Comparison of ENCODE assay signal across 8 mouse cellular contexts in genomic region chr6:48626984-48627383, GRCm38 (mm10). TPM values are rescaled to one million over a fixed set of nuclear protein-coding genes. Genes with fewer than 3 reads are reported as not detected.
A peak's percentile ranks its signal among the peaks of the same experiment; 100 is the strongest.
DNase-seq lines count a peak whose midpoint lies in the region; ATAC-seq and TF ChIP-seq lines count a peak whose summit lies in the region.

No protein-coding gene starts in this region.

- no peak for TF ChIP-seq EP300 in ES-Bruce4 (IDR thresholded peaks at IDR 0.05; ENCODE audit: insufficient read depth, low read depth, low read length)
- TF ChIP-seq EP300 in liver, embryonic 14.5 days (IDR thresholded peaks at IDR 0.05; ENCODE audit: low read depth) = no peak

- no peaks in the 10 kb centered on the region for H3K9me3 ChIP-seq in ES-Bruce4 (replicated peaks; ENCODE audit: control insufficient read depth, insufficient read depth, low read length, poor library complexity, severe bottlenecking)
- no peaks in the 10 kb centered on the region for H3K9me3 ChIP-seq in forebrain, embryonic 14.5 days (replicated peaks; ENCODE audit: control insufficient read depth, low read length)
- H3K9me3 ChIP-seq in liver, embryonic 14.5 days (ENCODE audit: control insufficient read depth, low read length) = no peaks in the 10 kb centered on the region

- H3K36me3 ChIP-seq in ES-Bruce4 (ENCODE audit: control insufficient read depth, insufficient read depth, low read length, poor library complexity, severe bottlenecking) = no peaks in the 10 kb centered on the region
- 0 out of 2 replicates have a peak, but pooled peaks cover under 1% of the 10 kb centered on the region for H3K36me3 ChIP-seq in forebrain, embryonic 14.5 days (ENCODE audit: control insufficient read depth, insufficient read depth, low read length)
- H3K36me3 ChIP-seq in liver, embryonic 14.5 days (replicated peaks; ENCODE audit: control insufficient read depth, insufficient read depth, low read depth) = no peaks in the 10 kb centered on the region

- WGBS in forebrain, embryonic 14.5 days = 0% methylated on average over 32 of the region's 32 CpGs
- WGBS in liver, embryonic 14.5 days (ENCODE audit: insufficient replicate concordance) = under 1% methylated on average over 32 of the region's 32 CpGs
- under 1% methylated on average over 32 of the region's 32 CpGs for WGBS in olfactory bulb, adult 2 months

- peak; percentile 32 for DNase-seq in c-Kit-positive CD71-negative TER-119-negative erythroid progenitor cells, embryonic 14.5 days (ENCODE audit: low read depth)
- peak; percentile 60 for DNase-seq in forebrain, embryonic 14.5 days (ENCODE audit: low spot score)
- peak; percentile 52 to 60 for DNase-seq in heart, postnatal 10 days
- peak; percentile 81 to 94 for DNase-seq in kidney, postnatal 25 days
- no peak for DNase-seq in liver, embryonic 14.5 days (ENCODE audit: low read depth in 3 of 3, low spot score in 3 of 3)
- DNase-seq in c-Kit-positive CD71-positive TER-119-positive erythroid progenitor cells, embryonic 14.5 days (ENCODE audit: low spot score) = no peak

- peak overlapping the region; percentile 44 for H3K4me3 ChIP-seq in ES-Bruce4 (ENCODE audit: low read depth, low read length)
- peak overlapping the region; percentile 44 for H3K4me3 ChIP-seq in forebrain, embryonic 14.5 days (ENCODE audit: low read depth, low read length)
- H3K4me3 ChIP-seq in liver, embryonic 14.5 days (ENCODE audit: insufficient read depth in 1 of 2, low read depth in 2 of 2, low read length in 2 of 2) = peak overlapping the region; percentile 32 to 44
- H3K4me3 ChIP-seq in olfactory bulb, adult 2 months (ENCODE audit: insufficient read depth, low read depth, low read length) = peak overlapping the region; percentile 67

- H3K9ac ChIP-seq in ES-Bruce4 (ENCODE audit: low read depth, poor library complexity, severe bottlenecking) = peak overlapping the region; percentile 32
- H3K9ac ChIP-seq in forebrain, embryonic 14.5 days (ENCODE audit: low read length) = peak overlapping the region; percentile 55
- no peak overlapping the region for H3K9ac ChIP-seq in liver, embryonic 14.5 days (replicated peaks)

- H3K4me1 ChIP-seq in ES-Bruce4 (ENCODE audit: control insufficient read depth, insufficient read depth, low read length) = no peaks in the 10 kb centered on the region
- peaks cover 5% of the 10 kb centered on the region; the same call in 1 of the 2 replicates for H3K4me1 ChIP-seq in forebrain, embryonic 14.5 days (ENCODE audit: control insufficient read depth, insufficient read depth, low read length)
- no peaks in the 10 kb centered on the region for H3K4me1 ChIP-seq in liver, embryonic 14.5 days (replicated peaks; ENCODE audit: control insufficient read depth in 2 of 2, insufficient read depth in 2 of 2, low read length in 1 of 2)
- peaks cover 22% of the 10 kb centered on the region for H3K4me1 ChIP-seq in olfactory bulb, adult 2 months (ENCODE audit: control insufficient read depth, insufficient read depth, low read length)

- no peak overlapping the region for H3K27ac ChIP-seq in ES-Bruce4 (ENCODE audit: insufficient read depth, low read length)
- H3K27ac ChIP-seq in forebrain, embryonic 14.5 days (ENCODE audit: low read depth, low read length) = no peak overlapping the region
- no peak overlapping the region for H3K27ac ChIP-seq in liver, embryonic 14.5 days
- H3K27ac ChIP-seq in olfactory bulb, adult 2 months (ENCODE audit: insufficient read depth, low read depth, low read length) = peak overlapping the region; percentile 22

- 0 out of 2 replicates have a peak, but pooled peaks have one; percentile 37 for ATAC-seq in forebrain, embryonic 14.5 days
- no peak for ATAC-seq in liver, embryonic 14.5 days (ENCODE audit: insufficient read depth)

- peak overlapping the region; percentile 73 for H3K4me2 ChIP-seq in forebrain, embryonic 14.5 days (ENCODE audit: low read length)
- H3K4me2 ChIP-seq in liver, embryonic 14.5 days (ENCODE audit: low read depth) = peak overlapping the region; percentile 64

- intact Hi-C loops in heart, postnatal 10 days (cut with DNase I) = loop anchor here (2.0 kb wide), 1 partner anchor 24 kb away; the partner anchor contains the start of gene Zfp775

- no peak for TF ChIP-seq POLR2A in ES-Bruce4 (IDR thresholded peaks at IDR 0.05; ENCODE audit: insufficient read depth, low read length)
- no peak for TF ChIP-seq POLR2A in olfactory bulb, adult 2 months (IDR thresholded peaks at IDR 0.05; ENCODE audit: insufficient read depth, low read depth, low read length)

- no peaks in the 10 kb centered on the region; the same call in none of the 2 replicates for H3K27me3 ChIP-seq in ES-Bruce4 (ENCODE audit: control insufficient read depth, insufficient read depth, low read length, poor library complexity, severe bottlenecking)
- peaks cover 17% of the 10 kb centered on the region for H3K27me3 ChIP-seq in forebrain, embryonic 14.5 days (replicated peaks; ENCODE audit: control insufficient read depth, insufficient read depth, low read length)
- peaks cover 10% of the 10 kb centered on the region for H3K27me3 ChIP-seq in liver, embryonic 14.5 days (ENCODE audit: control insufficient read depth, insufficient read depth, low read length)

- peak; percentile 21 for TF ChIP-seq CTCF in ES-Bruce4 (IDR thresholded peaks at IDR 0.05; ENCODE audit: low read depth, low read length)
- peak; percentile 15; the same call in 1 of the 2 replicates for TF ChIP-seq CTCF in liver, embryonic 14.5 days (IDR thresholded peaks at IDR 0.05; ENCODE audit: low read depth)
- TF ChIP-seq CTCF in olfactory bulb, adult 2 months (IDR thresholded peaks at IDR 0.05; ENCODE audit: insufficient read depth, low read depth, low read length) = no peak

RNA-seq across cellular contexts. Expression of gene AI854703, which starts 0.4 kb away (rescaled TPM):
- 0.29 and 0.36 TPM in 2 replicates for polyA plus RNA-seq in ES-Bruce4 (2011; ENCODE audit: insufficient read depth, insufficient read length, low read depth, missing spikeins)
- 8.2 and 9.7 TPM in 2 replicates for polyA plus RNA-seq in forebrain, embryonic 14.5 days (2014; fragmentation: Nextera tagmentation; extraction: Ambion mirVana)
- total RNA-seq in heart, postnatal 10 days (2021) = under 1 TPM; 0.50 to 0.89 TPM
- polyA plus RNA-seq in liver, embryonic 14.5 days (2012; rRNA removed) = 0.31 and 0.34 TPM in 2 replicates
- 0.06 and 0.27 TPM in 2 replicates for polyA plus RNA-seq in liver, embryonic 14.5 days (2014; fragmentation: Nextera tagmentation; extraction: Ambion mirVana)
- polyA plus RNA-seq in olfactory bulb, adult 2 months (2012; ENCODE audit: insufficient read depth, insufficient read length, low replicate concordance, missing spikeins) = not detected in 2 replicates

RNA-seq across cellular contexts. Expression of gene Gimap8, which starts 20.1 kb away (rescaled TPM):
- polyA plus RNA-seq in ES-Bruce4 (2011; ENCODE audit: insufficient read depth, insufficient read length, low read depth, missing spikeins) = 0.31 TPM in 1 of 2 replicates, not detected in the other
- polyA plus RNA-seq in forebrain, embryonic 14.5 days (2014; fragmentation: Nextera tagmentation; extraction: Ambion mirVana) = 0.15 and 0.17 TPM in 2 replicates
- 10 to 100 TPM; 11.0 to 14.0 TPM for total RNA-seq in heart, postnatal 10 days (2021)
- polyA plus RNA-seq in liver, embryonic 14.5 days (2012; rRNA removed) = 0.90 and 1.3 TPM in 2 replicates
- polyA plus RNA-seq in liver, embryonic 14.5 days (2014; fragmentation: Nextera tagmentation; extraction: Ambion mirVana) = 0.17 and 0.18 TPM in 2 replicates
- not detected in 2 replicates for polyA plus RNA-seq in olfactory bulb, adult 2 months (2012; ENCODE audit: insufficient read depth, insufficient read length, low replicate concordance, missing spikeins)

RNA-seq across cellular contexts. Expression of gene Zfp775, which starts 25.1 kb away (rescaled TPM):
- polyA plus RNA-seq in ES-Bruce4 (2011; ENCODE audit: insufficient read depth, insufficient read length, low read depth, missing spikeins) = 3.2 and 6.0 TPM in 2 replicates
- 16.7 and 17.4 TPM in 2 replicates for polyA plus RNA-seq in forebrain, embryonic 14.5 days (2014; fragmentation: Nextera tagmentation; extraction: Ambion mirVana)
- total RNA-seq in heart, postnatal 10 days (2021) = 1 to 10 TPM; 5.8 to 5.9 TPM
- 1.0 TPM in 2 replicates for polyA plus RNA-seq in liver, embryonic 14.5 days (2012; rRNA removed)
- polyA plus RNA-seq in liver, embryonic 14.5 days (2014; fragmentation: Nextera tagmentation; extraction: Ambion mirVana) = 1.4 and 1.7 TPM in 2 replicates
- polyA plus RNA-seq in olfactory bulb, adult 2 months (2012; ENCODE audit: insufficient read depth, insufficient read length, low replicate concordance, missing spikeins) = not detected in 2 replicates

RNA-seq across cellular contexts. Expression of gene Gm44965, which starts 33.2 kb away (rescaled TPM):
- not detected in 2 replicates for polyA plus RNA-seq in ES-Bruce4 (2011; ENCODE audit: insufficient read depth, insufficient read length, low read depth, missing spikeins)
- not detected in 2 replicates for polyA plus RNA-seq in forebrain, embryonic 14.5 days (2014; fragmentation: Nextera tagmentation; extraction: Ambion mirVana)
- total RNA-seq in heart, postnatal 10 days (2021) = 1 to 10 TPM in 1 of 2 experiments, not detected in 1; 5.4 TPM
- polyA plus RNA-seq in liver, embryonic 14.5 days (2012; rRNA removed) = not detected in 2 replicates
- polyA plus RNA-seq in liver, embryonic 14.5 days (2014; fragmentation: Nextera tagmentation; extraction: Ambion mirVana) = not detected in 2 replicates
- not detected in 2 replicates for polyA plus RNA-seq in olfactory bulb, adult 2 months (2012; ENCODE audit: insufficient read depth, insufficient read length, low replicate concordance, missing spikeins)

RNA-seq across cellular contexts. Expression of gene Repin1, which starts 33.3 kb away (rescaled TPM):
- polyA plus RNA-seq in ES-Bruce4 (2011; ENCODE audit: insufficient read depth, insufficient read length, low read depth, missing spikeins) = 12.5 and 13.3 TPM in 2 replicates
- polyA plus RNA-seq in forebrain, embryonic 14.5 days (2014; fragmentation: Nextera tagmentation; extraction: Ambion mirVana) = 27.3 and 34.3 TPM in 2 replicates
- total RNA-seq in heart, postnatal 10 days (2021) = 10 to 100 TPM; 24.3 to 27.7 TPM
- polyA plus RNA-seq in liver, embryonic 14.5 days (2012; rRNA removed) = 7.1 and 7.3 TPM in 2 replicates
- polyA plus RNA-seq in liver, embryonic 14.5 days (2014; fragmentation: Nextera tagmentation; extraction: Ambion mirVana) = 6.3 and 6.5 TPM in 2 replicates
- polyA plus RNA-seq in olfactory bulb, adult 2 months (2012; ENCODE audit: insufficient read depth, insufficient read length, low replicate concordance, missing spikeins) = not detected in 2 replicates

Comparison
In these comparisons a context has a peak if more than half of its experiments do, and no peak if none do; other contexts are left out.
1. DNase-seq: peak in c-Kit-positive CD71-negative TER-119-negative erythroid progenitor cells, embryonic 14.5 days (single experiment), forebrain, embryonic 14.5 days (single experiment), heart, postnatal 10 days (2 of 2) and kidney, postnatal 25 days (2 of 2); none in liver, embryonic 14.5 days (0 of 3) and c-Kit-positive CD71-positive TER-119-positive erythroid progenitor cells, embryonic 14.5 days (single experiment).
2. RNA of gene Gimap8, which starts 20.1 kb away (polyA plus RNA-seq): not detected in olfactory bulb, adult 2 months; 0.17 to 1.3 TPM in liver, embryonic 14.5 days, 0.31 TPM in ES-Bruce4 and 0.15 to 0.17 TPM in forebrain, embryonic 14.5 days; every median in the first group is over 10 times any median in the second.
3. Peak in every context shown above with its lines, with median percentiles within 50 percentile points of each other: H3K4me3 ChIP-seq.